Comparison of ENCODE assay signal across 8 mouse cellular contexts in genomic region chr1:104986222-104986973, GRCm38 (mm10).
A peak's percentile ranks its signal among the peaks of the same experiment; 100 is the strongest.
DNase-seq lines count a peak whose midpoint lies in the region; ATAC-seq lines count a peak whose summit lies in the region.

No protein-coding gene starts in this region.

- no peak overlapping the region for H3K27ac ChIP-seq in midbrain, embryonic 13.5 days

- no peak overlapping the region for H3K9ac ChIP-seq in midbrain, embryonic 13.5 days (replicated peaks)

- no peaks in the 10 kb centered on the region for H3K27me3 ChIP-seq in midbrain, embryonic 13.5 days

- H3K9me3 ChIP-seq in midbrain, embryonic 13.5 days, result no peaks in the 10 kb centered on the region

- H3K4me3 ChIP-seq in midbrain, embryonic 13.5 days (replicated peaks), result no peak overlapping the region

- intact Hi-C loops in left cerebral cortex, postnatal 14 days (cut with DNase I), result loop anchor here (1.0 kb wide), 1 partner anchor 644 kb away; no protein-coding TSS in a partner anchor
- intact Hi-C loops in left cerebral cortex, postnatal 4 days (cut with DNase I), result loop anchor here (1.0 kb wide), 1 partner anchor 645 kb away; no protein-coding TSS in a partner anchor

- H3K4me2 ChIP-seq in midbrain, embryonic 13.5 days (replicated peaks), result no peak overlapping the region

- 33% methylated on average over 5 of the region's 5 CpGs for WGBS in midbrain, embryonic 13.5 days

- H3K36me3 ChIP-seq in midbrain, embryonic 13.5 days, result no peaks in the 10 kb centered on the region

- H3K4me1 ChIP-seq in midbrain, embryonic 13.5 days (replicated peaks), result no peaks in the 10 kb centered on the region

- peak; percentile 81 for ATAC-seq in midbrain, embryonic 13.5 days
- ATAC-seq in inflammation-experienced regulatory T-cells, adult 6 months, result no peak
- no peak for ATAC-seq in erythroblast, adult 5-6 weeks (replicated peaks; ENCODE audit: low FRiP score, poor library complexity, severe bottlenecking)

- DNase-seq in left cerebral cortex, postnatal 14 days (ENCODE audit: low spot score in 2 of 2), result peak; percentile 72 to 73
- no peak for DNase-seq in left cerebral cortex, postnatal 4 days
- DNase-seq in MEL-GATA-1-ER (ENCODE audit: extremely low read depth, low read depth), result peak; percentile 70
- peak; percentile 69 to 90 for DNase-seq in cerebellum, postnatal 10 days
- DNase-seq in induced T-regulatory cell, adult 2 months (ENCODE audit: low read depth), result peak; percentile 71
